Mouse (Mus musculus) left cerebral cortex, postnatal 14 days (tissue): ENCODE measurements around the gene Ect2l. TPM values are rescaled to one million over a fixed set of nuclear protein-coding genes. Genes with fewer than 3 reads are reported as not detected.

Experiments
- DNase-seq, 2 experiments: peaks; one replicate each; pipeline ENCODE4 v3.0.0; 2021 to 2022; ENCODE audit warnings: low spot score in 2 of 2, mixed read lengths in 1 of 2
- intact Hi-C: fragments of 180-260 bp; cut with DNase I; formaldehyde crosslinking; loops from one replicate; pipeline ENCODE4 v1.15.1; 2025
- total RNA-seq, 2 experiments: library from RNA; stranded (reverse); gene quantifications; 2 replicates each; pipeline ENCODE4 v1.2.3; 2021

The Ect2l gene
- total RNA-seq, 2 experiments from 2014 or later = 0.36 to 0.62 TPM

DNA sequence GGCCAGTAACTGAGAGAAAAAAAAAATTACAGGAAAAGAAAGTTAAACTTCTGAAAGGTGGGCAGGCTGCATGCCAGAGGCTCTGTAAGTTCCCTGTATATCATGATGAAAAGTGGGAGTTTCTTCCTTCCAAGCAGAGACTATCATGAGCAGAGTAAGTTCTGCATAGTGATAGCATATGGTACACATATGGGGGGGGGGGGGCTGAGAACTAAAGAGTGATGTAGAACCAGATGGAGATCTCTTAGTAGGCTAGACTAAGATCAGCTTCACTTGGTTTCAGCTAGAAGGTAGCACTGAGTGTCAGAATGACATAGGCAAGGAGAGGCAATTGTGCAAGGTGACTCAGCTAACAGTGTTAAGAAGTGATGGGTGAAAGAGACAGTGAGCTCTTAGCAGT, 99.8 kb downstream of the Ect2l start:
- DNase-seq = no peak
- intact Hi-C loops = no loop called here

DNA sequence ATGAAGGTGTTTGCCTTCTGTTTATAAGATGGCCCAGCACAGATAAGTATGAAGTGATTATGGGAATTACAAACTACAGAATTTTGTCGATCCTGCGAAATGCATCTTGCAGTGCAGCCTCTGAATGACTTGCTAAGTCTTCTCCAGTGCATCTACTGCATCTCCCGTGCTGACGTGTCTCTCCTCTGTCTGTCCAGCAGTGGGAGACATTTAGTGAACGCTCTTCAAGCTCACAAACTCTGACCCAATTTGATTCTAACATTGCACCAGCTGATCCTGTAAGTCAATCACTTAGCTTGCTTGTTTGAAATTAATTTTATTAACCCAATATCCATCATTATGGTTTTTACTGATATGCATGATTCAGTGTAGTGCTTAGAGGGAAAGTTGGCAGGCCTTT, 103.2 kb downstream of the Ect2l start:
- DNase-seq = no peak
- intact Hi-C loops = no loop called here

DNA sequence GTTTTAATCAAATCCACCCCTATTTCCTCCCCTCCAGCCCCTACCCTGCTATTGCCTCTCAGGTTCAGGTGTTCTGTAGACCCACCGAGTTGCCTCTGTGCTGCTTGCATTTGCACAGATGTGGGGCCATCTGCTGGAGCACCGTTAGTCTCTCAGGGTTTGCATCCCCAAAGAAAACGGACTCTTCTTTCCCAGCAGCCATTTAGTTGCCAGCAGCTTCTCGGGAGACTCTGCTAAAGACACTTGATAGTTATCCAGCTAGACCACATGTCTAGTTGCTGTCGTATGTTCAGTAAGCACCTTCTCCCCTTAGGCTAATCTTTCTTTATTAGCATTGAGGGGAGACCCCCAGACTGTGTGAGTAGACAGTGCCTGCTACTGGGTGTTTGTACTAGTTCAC, 108.5 kb downstream of the Ect2l start:
- intact Hi-C loops = loop anchor here (5.0 kb wide), 1 partner anchor 45 kb away; the partner anchor contains the start of gene Reps1
- no peak for DNase-seq

DNA sequence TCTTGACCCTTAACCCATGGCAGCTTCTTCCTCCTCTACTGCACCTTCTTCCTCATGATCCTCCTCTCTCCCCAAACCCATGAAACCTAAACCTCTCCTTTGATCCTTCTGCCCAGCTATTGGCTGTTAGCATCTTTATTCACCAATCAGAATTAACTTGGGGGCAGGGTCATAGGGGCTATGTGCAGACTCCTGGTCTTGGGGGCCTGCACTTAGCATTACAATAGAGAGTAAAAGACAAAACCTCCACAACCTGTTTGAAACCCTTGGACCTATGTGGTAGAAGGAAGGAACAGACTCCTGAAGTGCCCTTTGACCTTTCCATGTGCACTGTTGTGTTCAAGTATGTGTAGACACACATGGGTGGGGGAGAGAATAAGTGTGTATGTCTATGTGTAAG, 120.0 kb downstream of the Ect2l start:
- intact Hi-C loops = no loop called here
- no peak for DNase-seq

DNA sequence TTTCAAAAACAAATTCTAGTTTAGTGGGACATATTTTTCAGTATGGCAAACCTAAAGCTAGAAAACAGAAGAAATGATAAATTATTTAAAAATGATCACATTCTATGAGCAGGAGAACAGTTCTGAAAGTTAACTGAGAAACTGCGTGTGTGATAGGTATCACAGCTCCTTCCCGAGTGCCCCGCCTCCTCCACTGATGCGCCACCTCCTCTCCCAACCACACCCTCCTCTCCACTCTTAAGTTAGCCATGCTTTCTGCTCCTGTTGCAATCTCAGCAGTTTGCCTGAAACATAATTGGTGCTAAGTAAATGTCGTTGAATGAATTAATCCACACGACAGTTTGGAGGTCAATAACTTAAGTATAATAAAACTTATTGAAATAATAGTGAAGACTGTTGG, 127.9 kb downstream of the Ect2l start:
- intact Hi-C loops = no loop called here
- DNase-seq = no peak

DNA sequence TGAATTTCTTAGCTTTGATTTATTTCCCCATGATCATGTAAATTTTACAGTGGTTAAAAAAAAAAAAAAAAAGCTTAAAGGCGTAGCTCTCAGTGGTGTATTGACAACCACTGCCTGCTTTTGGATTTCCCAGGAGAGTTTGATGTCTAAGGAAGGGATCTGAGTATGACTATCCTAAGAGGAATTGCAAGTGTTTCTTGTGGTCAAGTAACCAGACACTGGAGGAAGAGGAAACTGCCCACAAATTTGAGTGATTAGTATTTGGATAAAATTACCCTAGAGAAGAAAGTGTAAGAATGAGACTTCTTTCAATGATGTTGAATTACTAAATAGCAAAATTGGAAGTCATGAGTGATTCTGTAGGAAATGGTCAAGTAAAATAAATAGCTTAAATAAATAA, 129.2 kb downstream of the Ect2l start:
- DNase-seq = no peak
- intact Hi-C loops = no loop called here

Other genes with a start within 250 kb of the Ect2l start
- 10 to 100 TPM; 13.9 to 17.7 TPM for gene Abracl, start 187.6 kb downstream of the Ect2l start, total RNA-seq
- 10 to 100 TPM; 54.2 to 56.4 TPM for gene Reps1, start 155.0 kb downstream of the Ect2l start, total RNA-seq
- 10 to 100 TPM; 14.7 to 15.2 TPM for gene Ccdc28a, start 24.1 kb upstream of the Ect2l start, total RNA-seq
- gene Nhsl1, start 108.1 kb upstream of the Ect2l start, total RNA-seq = 10 to 100 TPM; 45.8 to 49.3 TPM